Mouse (Mus musculus) layer of hippocampus, postnatal 14 days (tissue): Measurements from ENCODE around the gene Vmn1r195. TPM values are rescaled to one million over a fixed set of nuclear protein-coding genes. Genes with fewer than 3 reads are reported as not detected.
"Not testable (repeated sequence)": the region's sequence is repeated elsewhere in the genome, so short reads cannot be mapped to it uniquely, and the experiment has no call there.

Experiments used
- DNase-seq, 2 experiments: peaks; one replicate each; pipeline ENCODE4 v3.0.0; 2021 to 2022; ENCODE audit warnings: low spot score in 2 of 2, mixed read lengths in 1 of 2
- long read RNA-seq, 2 experiments: library from polyadenylated mRNA; stranded (forward); transcript quantifications; one replicate each; pipeline ENCODE4 v2.0.0; 2021
- total RNA-seq, 2 experiments: library from RNA; stranded (reverse); gene quantifications; 2 replicates each; pipeline ENCODE4 v1.2.3; 2021

Vmn1r195 gene
- total RNA-seq, result not detected
- long read RNA-seq, experiment 1, result 0 reads
- long read RNA-seq, experiment 2, result 0 reads

GRCm38 (mm10) chr13:22270222-22270621 lies at the start of gene Vmn1r195:
Gene Vmn1r195, plus strand, starts transcription at chr13:22270522.
- DNase-seq, result not testable (repeated sequence)

GRCm38 (mm10) chr13:22223060-22223459 lies 47.3 kb upstream of the Vmn1r195 start, which contains the start of gene Vmn1r193:
Gene Vmn1r193, minus strand, starts transcription at chr13:22223160.
- not testable (repeated sequence) for DNase-seq

- no peak for DNase-seq
These were observed 26.4 kb upstream of the Vmn1r195 start, which contains the start of gene Vmn1r194 for GRCm38 (mm10) chr13:22243915-22244314. Gene Vmn1r194, plus strand, starts transcription at chr13:22244215.

- DNase-seq, result no peak
These were observed 1.4 kb downstream of the Vmn1r195 start for GRCm38 (mm10) chr13:22271721-22272120.

- DNase-seq, result no peak
These were observed 14.3 kb downstream of the Vmn1r195 start for GRCm38 (mm10) chr13:22284578-22284977.

- no peak for DNase-seq
These were observed 19.3 kb downstream of the Vmn1r195 start, which contains the start of gene Vmn1r196 for GRCm38 (mm10) chr13:22289620-22290019. Gene Vmn1r196, plus strand, starts transcription at chr13:22289920.

GRCm38 (mm10) chr13:22308075-22308474 lies 37.8 kb downstream of the Vmn1r195 start:
- DNase-seq, result not testable (repeated sequence)

GRCm38 (mm10) chr13:22315361-22315760 lies 45.0 kb downstream of the Vmn1r195 start:
- no peak for DNase-seq

- no peak for DNase-seq
These were observed 47.0 kb downstream of the Vmn1r195 start for GRCm38 (mm10) chr13:22317366-22317765.

- no peak for DNase-seq
These were observed 49.8 kb downstream of the Vmn1r195 start for GRCm38 (mm10) chr13:22320091-22320490.

- DNase-seq, result no peak
These were observed 54.0 kb downstream of the Vmn1r195 start, which contains the start of gene Vmn1r197 for GRCm38 (mm10) chr13:22324289-22324688. Gene Vmn1r197, plus strand, starts transcription at chr13:22324589.

Other genes with a start within 250 kb of the Vmn1r195 start
- 10 to 100 TPM; 60.0 to 62.5 TPM for gene Hist1h2ah, start 235.0 kb upstream of the Vmn1r195 start, total RNA-seq
- gene Hist1h2bk, start 234.7 kb upstream of the Vmn1r195 start, total RNA-seq, result 10 to 100 TPM; 22.2 to 42.1 TPM
- gene Hist1h4i, start 229.2 kb upstream of the Vmn1r195 start, total RNA-seq, result 10 to 100 TPM; 42.3 to 60.3 TPM
- 10 to 100 TPM; 26.7 to 27.2 TPM for gene Hist1h2ag, start 227.6 kb upstream of the Vmn1r195 start, total RNA-seq
- gene Hist1h2bj, start 227.3 kb upstream of the Vmn1r195 start, total RNA-seq, result 10 to 100 TPM; 17.3 to 22.7 TPM
- gene Vmn1r188, start 186.1 kb upstream of the Vmn1r195 start, total RNA-seq, result not detected
- gene Vmn1r189, start 164.7 kb upstream of the Vmn1r195 start, total RNA-seq, result not detected
- gene Vmn1r191, start 86.6 kb upstream of the Vmn1r195 start, total RNA-seq, result not detected
- not detected for gene Vmn1r192, start 79.4 kb upstream of the Vmn1r195 start, total RNA-seq
- not detected for gene Vmn1r193, start 47.4 kb upstream of the Vmn1r195 start, total RNA-seq
- gene Vmn1r194, start 26.3 kb upstream of the Vmn1r195 start, total RNA-seq, result not detected
- not detected for gene Vmn1r196, start 19.4 kb downstream of the Vmn1r195 start, total RNA-seq
- not detected for gene Vmn1r197, start 54.1 kb downstream of the Vmn1r195 start, total RNA-seq
- not detected for gene Vmn1r198, start 79.8 kb downstream of the Vmn1r195 start, total RNA-seq
- not detected for gene Vmn1r199, start 109.3 kb downstream of the Vmn1r195 start, total RNA-seq
- gene Vmn1r200, start 119.9 kb downstream of the Vmn1r195 start, total RNA-seq, result not detected
- not detected for gene Vmn1r201, start 201.4 kb downstream of the Vmn1r195 start, total RNA-seq
- under 1 TPM in 1 of 2 experiments, not detected in 1; 0.07 TPM for gene Vmn1r202, start 234.9 kb downstream of the Vmn1r195 start, total RNA-seq
- not detected for gene Vmn1r203, start 247.6 kb downstream of the Vmn1r195 start, total RNA-seq